Mouse (Mus musculus): Measurements from ENCODE around the gene Dcps.

Gene Dcps

GRCm38 (mm10) chr9:35175251-35176123 is at the start of gene Dcps:
Gene Dcps, minus strand, starts transcription at chr9:35176061.
- DNase-seq: peak; percentile 95

GRCm38 (mm10) chr9:35223466-35223865 is 47.6 kb upstream of the Dcps start:
- no peak for DNase-seq

GRCm38 (mm10) chr9:35217963-35218362 is 42.1 kb upstream of the Dcps start:
- DNase-seq: no peak

- DNase-seq: no peak
Measured at GRCm38 (mm10) chr9:35211573-35212511, 36.0 kb upstream of the Dcps start.

DNA sequence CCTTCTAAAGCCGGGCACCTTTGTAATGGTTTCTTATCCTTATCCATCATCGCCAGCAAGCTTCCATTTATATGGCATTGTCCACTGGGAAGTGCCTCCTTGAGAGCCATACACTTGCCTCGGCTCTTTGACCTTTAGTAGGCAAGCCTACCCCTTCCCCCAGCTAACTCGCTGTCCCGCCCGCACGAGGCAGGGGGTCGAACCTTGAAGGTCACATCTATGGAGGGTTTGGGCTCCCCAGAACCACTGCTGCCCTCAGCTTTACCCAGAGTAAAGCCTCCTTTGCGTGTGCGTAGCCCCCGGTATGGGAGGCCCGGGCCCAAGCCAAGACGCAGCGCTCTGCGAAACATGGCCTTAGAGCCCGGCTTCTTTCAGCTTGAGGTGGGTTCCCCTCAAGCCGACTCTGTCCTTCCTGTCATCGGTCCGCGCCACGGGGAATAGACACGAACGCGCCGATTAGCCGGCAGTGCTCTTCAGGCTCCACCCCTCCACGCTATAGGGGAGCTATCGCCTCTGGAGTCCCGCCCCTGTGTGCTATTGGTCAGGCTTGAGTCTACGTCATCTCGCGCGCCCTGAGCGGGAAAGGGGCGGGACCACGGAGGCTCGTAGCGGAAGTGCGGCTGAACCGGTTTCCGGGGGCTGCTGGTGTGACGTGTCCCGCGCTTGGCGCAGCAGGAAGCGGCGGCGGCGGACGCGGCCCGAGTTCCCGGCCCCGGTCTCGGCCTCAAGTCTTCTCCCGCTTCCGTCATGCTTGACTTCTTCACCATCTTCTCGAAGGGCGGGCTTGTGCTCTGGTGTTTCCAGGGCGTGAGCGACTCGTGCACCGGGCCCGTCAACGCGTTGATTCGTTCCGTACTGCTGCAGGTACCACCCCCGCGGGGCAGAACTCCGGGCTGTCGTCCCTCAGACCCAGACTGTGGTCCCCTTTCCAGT is 34.9 kb upstream of the Dcps start, which contains the start of gene Foxred1:
Foxred1 (minus strand) TSS at position 514 of the 933 bp plus-strand sequence.
- peak; percentile 98 to 99 for DNase-seq

GRCm38 (mm10) chr9:35204421-35204820 is 28.6 kb upstream of the Dcps start:
- DNase-seq: peak in 1 of 2 experiments; percentile 25

DNA sequence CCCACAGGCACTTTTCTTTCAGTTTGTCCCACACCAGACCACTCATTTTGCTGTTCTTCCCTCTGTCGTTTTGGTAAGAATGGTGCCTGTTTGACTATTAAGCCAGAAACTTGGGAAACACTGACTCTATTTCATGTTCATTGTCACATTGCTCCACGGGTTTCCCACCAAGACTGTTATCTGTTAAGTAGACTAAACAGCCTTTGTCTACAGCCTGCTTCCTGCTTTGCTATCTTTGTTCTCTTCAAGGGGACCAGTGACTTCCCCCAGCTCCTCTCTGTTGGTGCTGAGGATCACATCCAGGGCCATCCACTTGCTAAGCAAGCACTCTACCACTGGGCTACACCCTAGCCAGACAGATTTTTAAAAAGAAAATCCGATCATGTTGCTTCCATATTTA is 27.7 kb upstream of the Dcps start:
- no peak for DNase-seq

GRCm38 (mm10) chr9:35200529-35201060 is 24.7 kb upstream of the Dcps start:
- DNase-seq: no peak

GRCm38 (mm10) chr9:35199772-35200471 is 24.1 kb upstream of the Dcps start, which contains the start of the genes Srpr and Tirap:
Gene Srpr, plus strand, starts transcription at chr9:35200175.
Gene Tirap, minus strand, starts transcription at chr9:35200291.
- DNase-seq: peak; percentile 88 to 91

- DNase-seq: no peak
Measured at GRCm38 (mm10) chr9:35198945-35199771, 23.3 kb upstream of the Dcps start.

GRCm38 (mm10) chr9:35198351-35198750 is 22.5 kb upstream of the Dcps start:
- DNase-seq: no peak

GRCm38 (mm10) chr9:35197625-35198024 is 21.8 kb upstream of the Dcps start:
- no peak for DNase-seq

DNA sequence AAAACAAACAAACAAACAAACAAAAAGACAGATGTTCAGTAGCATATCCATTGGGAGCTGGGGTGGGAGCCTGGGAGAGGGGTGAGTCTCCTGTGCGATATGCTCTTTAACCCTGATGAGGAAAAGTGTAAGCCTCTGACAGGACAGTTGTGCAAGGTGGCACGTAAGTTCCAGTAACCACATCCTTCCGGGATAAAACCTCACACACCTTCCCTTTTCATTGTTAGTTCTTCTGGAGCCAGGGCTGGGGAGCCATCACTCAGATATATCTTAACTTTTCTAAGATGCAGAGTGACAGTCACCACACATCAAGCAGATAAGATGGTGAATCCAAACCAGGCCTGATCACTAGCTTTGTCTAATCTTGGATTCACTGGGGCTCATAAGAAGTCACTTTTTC is 18.2 kb upstream of the Dcps start:
- no peak for DNase-seq

DNA sequence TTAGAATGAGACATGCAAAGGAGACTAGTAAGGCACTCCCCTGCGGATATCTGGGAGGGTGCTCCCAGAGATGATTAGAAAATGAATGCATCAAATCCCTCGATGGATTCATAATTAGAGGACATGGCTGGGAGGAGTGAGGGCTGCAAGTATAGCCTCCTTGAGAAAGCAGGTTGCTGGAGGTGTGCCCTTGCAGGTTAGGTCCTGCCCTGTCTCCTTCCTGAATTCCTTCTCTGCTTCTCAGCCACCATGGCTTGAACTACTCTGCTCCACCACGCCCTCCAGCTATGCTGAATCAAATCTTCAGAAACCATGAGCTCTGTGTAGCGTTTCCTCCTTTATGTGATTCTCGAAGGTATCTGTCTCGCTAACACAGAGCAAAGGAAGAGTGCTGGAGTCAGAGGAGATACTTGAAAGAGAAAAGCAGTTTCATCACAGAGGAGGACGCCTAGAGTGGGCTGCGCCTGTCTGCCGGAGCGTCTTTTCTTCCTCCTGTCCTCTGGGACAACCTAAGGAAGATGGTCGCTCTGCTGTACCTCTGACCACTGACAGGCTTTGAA is 17.2 kb upstream of the Dcps start:
- no peak for DNase-seq

DNA sequence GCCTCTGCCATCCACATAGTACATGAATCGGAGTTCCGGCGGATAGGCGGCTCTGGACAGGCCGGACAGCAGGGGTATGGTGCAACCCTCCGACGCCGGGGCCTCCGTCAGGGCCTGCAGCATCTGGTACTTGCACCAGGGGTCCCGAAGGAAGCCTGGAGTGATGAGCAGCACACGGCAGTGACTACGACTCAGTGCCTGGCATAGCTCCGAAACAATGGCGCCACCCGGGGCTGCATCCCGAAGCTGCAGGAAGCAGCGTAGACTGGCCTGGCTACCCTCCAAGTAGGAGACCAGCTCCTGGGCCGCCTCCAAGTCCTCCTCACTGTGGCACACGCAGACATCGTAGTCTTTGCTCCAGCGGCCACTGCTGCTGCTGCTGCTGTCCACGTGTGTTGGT is 12.8 kb upstream of the Dcps start:
- peak; percentile 46 to 49 for DNase-seq

DNA sequence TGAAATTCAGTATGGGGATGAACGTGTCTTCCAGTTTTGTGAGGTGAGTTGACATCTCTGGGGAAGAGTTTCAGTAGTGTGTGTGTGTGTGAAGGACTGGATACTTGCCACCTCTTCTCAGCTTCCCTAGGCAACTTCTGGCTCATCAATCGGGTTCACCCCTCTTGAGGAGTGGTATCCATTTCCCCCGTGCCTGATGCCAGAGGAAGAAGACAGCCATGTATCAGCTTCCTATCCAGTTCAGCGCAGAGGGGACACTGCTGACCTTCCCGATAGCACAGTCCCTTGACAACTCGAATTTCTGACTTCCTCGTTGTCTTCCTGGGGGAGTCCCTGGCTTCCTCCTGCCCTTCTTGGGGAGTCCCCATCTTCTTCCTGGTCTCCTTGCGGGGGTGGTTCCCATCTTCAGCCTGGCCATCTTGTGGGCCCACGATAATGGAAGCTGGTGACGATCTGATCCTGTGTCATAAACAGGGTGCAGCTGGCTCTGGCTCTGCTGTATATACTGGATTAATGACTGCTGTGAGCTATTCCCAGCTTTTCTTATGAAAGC is 11.6 kb upstream of the Dcps start:
- DNase-seq: no peak

DNA sequence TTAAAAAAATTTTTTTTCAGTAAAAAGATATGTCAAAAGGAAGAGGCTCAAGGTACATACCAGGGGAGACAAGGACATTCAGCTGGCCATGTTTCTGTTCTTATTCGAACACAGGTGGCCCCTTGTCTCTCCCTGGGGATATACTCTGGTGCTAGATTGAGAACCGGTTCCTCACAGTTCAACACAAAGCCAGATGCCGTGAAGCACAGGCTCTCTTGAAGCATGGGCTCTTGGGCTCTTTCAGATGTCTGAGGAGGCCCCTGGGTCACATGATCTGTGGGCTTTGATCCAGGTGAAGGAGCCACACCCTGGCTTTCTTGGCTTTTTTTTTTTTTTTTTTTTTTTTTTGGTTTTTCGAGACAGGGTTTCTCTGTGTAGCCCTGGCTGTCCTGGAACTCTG is 10.6 kb upstream of the Dcps start:
- no peak for DNase-seq

GRCm38 (mm10) chr9:35183359-35183758 is 7.5 kb upstream of the Dcps start:
- no peak for DNase-seq

- no peak for DNase-seq
Measured at GRCm38 (mm10) chr9:35182832-35183231, 7.0 kb upstream of the Dcps start.
